Mouse (Mus musculus) heart, postnatal 0 days (tissue): ENCODE results near the gene Rpl3.

Experiments
- CTCF ChIP-seq: IDR thresholded peaks from 2 replicates; pipeline ENCODE4 v1.5.1; 2016; ENCODE audit warnings: antibody characterized with exemption, control low read depth, low read depth
- EP300 ChIP-seq: IDR thresholded peaks from 2 replicates; pipeline ENCODE4 v1.6.1; 2016; ENCODE audit warnings: antibody characterized with exemption, low read depth

DNA sequence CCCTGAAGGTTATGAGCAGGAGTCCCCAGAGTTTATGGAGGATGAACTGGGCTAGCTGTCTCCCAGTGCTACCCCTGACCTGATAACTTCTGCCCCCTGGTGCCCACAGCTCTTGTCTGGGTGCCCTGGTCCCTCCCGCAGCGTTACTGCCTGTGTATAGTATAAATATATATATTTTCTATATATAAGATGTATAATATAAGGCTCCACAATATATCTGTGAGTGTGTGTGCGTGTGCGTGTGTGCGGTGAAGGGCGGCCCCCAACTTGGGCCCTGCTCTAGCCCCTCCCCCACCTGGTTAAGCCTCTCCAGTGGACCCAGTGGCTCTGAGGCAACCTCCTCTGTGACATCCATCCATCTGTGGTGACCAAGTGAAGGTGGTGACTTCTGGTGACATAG lies 27.4 kb upstream of the Rpl3 start:
- no peak for TF ChIP-seq CTCF
- no peak for TF ChIP-seq EP300
